Mouse (Mus musculus): Measurements from ENCODE around the gene Ubtfl1.
"Not testable (repeated sequence)": the region's sequence is repeated elsewhere in the genome, so short reads cannot be mapped to it uniquely, and the experiment has no call there.

GRCm38 (mm10) chr9:18402895-18403294, 1.3 kb upstream of the Ubtfl1 start, which contains the start of gene Naalad2:
- TF ChIP-seq GATA1, TAL1 (IDR thresholded peaks at IDR 0.05; ENCODE audit: low read length): not testable (repeated sequence)
